In the genomic region with DNA sequence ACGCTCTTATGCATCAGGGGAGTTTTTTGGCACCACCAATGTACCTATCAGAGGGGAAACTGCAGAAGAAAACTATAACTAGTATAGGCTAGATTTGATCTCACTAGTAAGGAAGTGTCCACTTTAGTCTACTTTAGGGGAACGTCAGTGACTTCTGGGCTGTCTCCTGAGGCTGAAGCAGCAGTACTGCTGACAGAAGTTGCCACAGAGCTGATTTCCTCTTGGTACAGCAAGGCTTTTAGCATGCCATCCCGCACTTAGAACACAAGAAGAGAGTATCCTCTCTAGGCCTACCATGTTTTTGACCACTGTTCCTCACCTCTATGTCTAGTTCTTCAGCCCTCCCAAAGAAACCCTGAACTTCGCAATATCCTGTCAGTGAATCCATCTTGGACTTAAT, we compare ENCODE assay signal across 26 mouse cellular contexts.
DNase-seq lines count a peak whose midpoint lies in the region; ATAC-seq and TF ChIP-seq lines count a peak whose summit lies in the region.
"Had no signal": no experiment of that assay in that cellular context is flagged by ENCODE, and none has a peak within 500 bp of the region (broad histone marks: within the 10 kb centered on the region; RNA-seq: fewer than 3 reads in every experiment).

No protein-coding gene starts in this region.

- no peaks in the 10 kb centered on the region for H3K27me3 ChIP-seq in embryonic facial prominence, embryonic 15.5 days
- H3K27me3 ChIP-seq in embryonic facial prominence, embryonic 10.5 days (replicated peaks; ENCODE audit: low read depth, poor library complexity, severe bottlenecking), result no peaks in the 10 kb centered on the region
- no peaks in the 10 kb centered on the region for H3K27me3 ChIP-seq in lung, embryonic 14.5 days (ENCODE audit: insufficient read depth, low read length)
- H3K27me3 ChIP-seq: CH12.LX; forebrain, embryonic 12.5 days; hindbrain, embryonic 15.5 days; Patski had no signal

- no peak overlapping the region for H3K9ac ChIP-seq in embryonic facial prominence, embryonic 15.5 days
- no peak overlapping the region for H3K9ac ChIP-seq in lung, embryonic 14.5 days
- H3K9ac ChIP-seq: forebrain, embryonic 12.5 days; hindbrain, embryonic 15.5 days had no signal

- H3K36me3 ChIP-seq in embryonic facial prominence, embryonic 15.5 days, result no peaks in the 10 kb centered on the region
- no peaks in the 10 kb centered on the region for H3K36me3 ChIP-seq in embryonic facial prominence, embryonic 10.5 days (replicated peaks)
- H3K36me3 ChIP-seq in lung, embryonic 14.5 days (ENCODE audit: insufficient read depth), result no peaks in the 10 kb centered on the region
- H3K36me3 ChIP-seq: forebrain, embryonic 12.5 days; G1E; hindbrain, embryonic 15.5 days had no signal

- 51% methylated on average over 4 of the region's 4 CpGs for WGBS in embryonic facial prominence, embryonic 15.5 days
- WGBS in embryonic facial prominence, embryonic 10.5 days, result 66% methylated on average over 4 of the region's 4 CpGs
- 75% methylated on average over 4 of the region's 4 CpGs for WGBS in lung, embryonic 14.5 days

- H3K9me3 ChIP-seq in embryonic facial prominence, embryonic 15.5 days (replicated peaks), result no peaks in the 10 kb centered on the region
- no peaks in the 10 kb centered on the region for H3K9me3 ChIP-seq in embryonic facial prominence, embryonic 10.5 days
- H3K9me3 ChIP-seq in lung, embryonic 14.5 days (ENCODE audit: low read depth, low read length), result no peaks in the 10 kb centered on the region
- H3K9me3 ChIP-seq: forebrain, embryonic 12.5 days; G1E; hindbrain, embryonic 15.5 days had no signal

- no peak overlapping the region for H3K4me2 ChIP-seq in embryonic facial prominence, embryonic 15.5 days (replicated peaks)
- no peak overlapping the region for H3K4me2 ChIP-seq in lung, embryonic 14.5 days
- H3K4me2 ChIP-seq: forebrain, embryonic 12.5 days; heart, embryonic 11.5 days; hindbrain, embryonic 15.5 days had no signal

- H3K4me3 ChIP-seq in embryonic facial prominence, embryonic 15.5 days (replicated peaks), result no peak overlapping the region
- no peak overlapping the region for H3K4me3 ChIP-seq in embryonic facial prominence, embryonic 10.5 days
- no peak overlapping the region for H3K4me3 ChIP-seq in lung, embryonic 14.5 days (ENCODE audit: low read depth, low read length)
- H3K4me3 ChIP-seq: forebrain, embryonic 12.5 days; hindbrain, embryonic 15.5 days had no signal

- no peak for TF ChIP-seq CTCF in lung, embryonic 14.5 days (IDR thresholded peaks at IDR 0.05; ENCODE audit: low read depth)

- intact Hi-C loops in heart, postnatal 14 days (cut with DNase I), result no loop called here

- H3K27ac ChIP-seq in embryonic facial prominence, embryonic 15.5 days (replicated peaks), result 0 out of 2 replicates have a peak overlapping the region, but pooled peaks have one; percentile 6
- H3K27ac ChIP-seq in embryonic facial prominence, embryonic 10.5 days (replicated peaks), result no peak overlapping the region
- H3K27ac ChIP-seq in lung, embryonic 14.5 days (ENCODE audit: low read depth), result no peak overlapping the region
- H3K27ac ChIP-seq: forebrain, embryonic 12.5 days; hindbrain, embryonic 15.5 days had no signal

- DNase-seq in embryonic facial prominence, embryonic 10.5 days (ENCODE audit: low spot score), result no peak
- DNase-seq in lung, embryonic 14.5 days, result peak; percentile 56
- DNase-seq in lung, postnatal 10 days, result no peak
- DNase-seq in right cerebral cortex, postnatal 4 days, result no peak
- DNase-seq in heart, postnatal 14 days, result no peak
- DNase-seq: adrenal gland, adult 2 months; adrenal gland, postnatal 14 days; B cell, adult 2 months; cerebellum, adult 11 months; cerebellum, adult 2 months; cerebellum, adult 9-11 months; cerebellum, postnatal 25 days; embryo, embryonic 11 days; gastrocnemius, postnatal 10 days; gastrocnemius, postnatal 36 days; heart, adult 11 months; heart, postnatal 36 days had no signal

- no peak for ATAC-seq in embryonic facial prominence, embryonic 15.5 days (ENCODE audit: insufficient number of reproducible peaks, low FRiP score, low TSS enrichment, low read depth)
- ATAC-seq in lung, embryonic 14.5 days (ENCODE audit: insufficient read depth), result no peak
- peak; percentile 50 for ATAC-seq in common myeloid progenitor, adult 5-6 weeks (replicated peaks; ENCODE audit: low read depth, poor library complexity, severe bottlenecking)
- ATAC-seq: forebrain, embryonic 16.5 days; Patski had no signal

- H3K4me1 ChIP-seq in embryonic facial prominence, embryonic 15.5 days, result 0 out of 2 replicates have a peak, but pooled peaks cover 9% of the 10 kb centered on the region
- peaks cover 44% of the 10 kb centered on the region for H3K4me1 ChIP-seq in embryonic facial prominence, embryonic 10.5 days
- H3K4me1 ChIP-seq in lung, embryonic 14.5 days (ENCODE audit: insufficient read depth), result peaks cover 11% of the 10 kb centered on the region; the same call in 1 of the 2 replicates
